Mouse (Mus musculus): Measurements from ENCODE around the gene Arhgef39.

DNA sequence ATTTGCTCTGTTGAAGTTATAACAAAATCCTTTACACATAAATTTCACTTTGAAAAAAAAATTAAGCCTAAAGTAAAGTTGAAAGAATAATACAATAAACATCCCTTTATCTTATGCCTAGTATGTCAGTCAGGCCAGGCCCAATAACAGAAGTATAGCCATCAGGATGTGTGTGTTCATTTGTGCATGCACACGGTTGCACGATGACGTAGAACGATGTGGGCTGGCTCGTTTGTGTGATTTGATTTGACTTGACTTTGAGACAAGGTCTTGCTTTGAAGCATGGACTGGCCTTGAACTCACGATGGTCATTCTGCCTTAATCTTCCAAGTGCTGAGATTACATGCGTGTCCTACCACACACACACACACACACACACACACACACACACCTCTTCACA is 32.6 kb downstream of the Arhgef39 start:
- TF ChIP-seq CTCF (IDR thresholded peaks at IDR 0.05; ENCODE audit: borderline replicate concordance, insufficient read depth, low read depth, low read length) = no peak
- no peak for TF ChIP-seq POLR2A (IDR thresholded peaks at IDR 0.05; ENCODE audit: borderline replicate concordance, insufficient read depth, low read length)

Data from cerebellum, adult 2 months (tissue).